Mouse (Mus musculus): ENCODE data around the gene Mospd3. TPM values are rescaled to one million over a fixed set of nuclear protein-coding genes. Genes with fewer than 3 reads are reported as not detected.

The Mospd3 gene
- polyA plus RNA-seq, 1 experiment = 69.9 TPM

GRCm38 (mm10) chr5:137583670-137584169 is 17.1 kb downstream of the Mospd3 start:
- H3K27ac ChIP-seq (ENCODE audit: insufficient read depth, low read depth, low read length) = no peak overlapping the region
- no peak for TF ChIP-seq CTCF (IDR thresholded peaks at IDR 0.05; ENCODE audit: low read depth, low read length)
- no peak for TF ChIP-seq POLR2A (IDR thresholded peaks at IDR 0.05; ENCODE audit: borderline replicate concordance, low read depth, low read length)
- H3K4me3 ChIP-seq (ENCODE audit: insufficient read depth, low read length) = no peak overlapping the region
- H3K4me1 ChIP-seq (ENCODE audit: control insufficient read depth, insufficient read depth, low read length) = no peaks in the 10 kb centered on the region

- no peaks in the 10 kb centered on the region for H3K4me1 ChIP-seq (ENCODE audit: control insufficient read depth, insufficient read depth, low read length)
- H3K4me3 ChIP-seq (ENCODE audit: insufficient read depth, low read length) = no peak overlapping the region
- no peak overlapping the region for H3K27ac ChIP-seq (ENCODE audit: insufficient read depth, low read depth, low read length)
- TF ChIP-seq CTCF (IDR thresholded peaks at IDR 0.05; ENCODE audit: low read depth, low read length) (no peak), POLR2A (IDR thresholded peaks at IDR 0.05; ENCODE audit: borderline replicate concordance, low read depth, low read length) (no peak)
Observed at GRCm38 (mm10) chr5:137582702-137583101, 18.2 kb downstream of the Mospd3 start.

- H3K4me1 ChIP-seq (ENCODE audit: control insufficient read depth, insufficient read depth, low read length) = no peaks in the 10 kb centered on the region
- H3K27ac ChIP-seq (ENCODE audit: insufficient read depth, low read depth, low read length) = no peak overlapping the region
- H3K4me3 ChIP-seq (ENCODE audit: insufficient read depth, low read length) = no peak overlapping the region
- no peak for TF ChIP-seq POLR2A (IDR thresholded peaks at IDR 0.05; ENCODE audit: borderline replicate concordance, low read depth, low read length)
- TF ChIP-seq CTCF (IDR thresholded peaks at IDR 0.05; ENCODE audit: low read depth, low read length) = no peak
Observed at GRCm38 (mm10) chr5:137580246-137580645, 20.6 kb downstream of the Mospd3 start.

DNA sequence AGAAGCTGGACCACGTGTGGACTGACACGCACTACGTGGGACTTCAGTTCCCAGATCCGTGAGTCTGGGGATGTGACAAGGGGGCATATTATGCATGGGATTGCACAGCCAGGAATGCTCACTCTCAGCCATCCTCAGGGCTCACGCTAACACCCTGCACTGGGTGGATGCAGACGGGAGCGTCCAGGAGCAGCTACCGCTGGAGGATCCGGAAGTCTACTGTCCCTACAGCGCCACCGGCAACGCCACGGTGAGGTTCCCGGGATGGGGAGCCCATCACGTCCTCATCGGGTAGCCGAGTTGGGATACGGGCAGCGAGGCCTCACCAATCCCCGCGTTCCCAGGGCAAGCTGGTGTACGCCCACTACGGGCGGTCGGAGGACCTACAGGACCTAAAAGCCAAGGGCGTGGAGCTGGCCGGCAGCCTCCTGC is 26.4 kb downstream of the Mospd3 start:
- TF ChIP-seq CTCF (IDR thresholded peaks at IDR 0.05; ENCODE audit: low read depth, low read length) = no peak
- no peak for TF ChIP-seq POLR2A (IDR thresholded peaks at IDR 0.05; ENCODE audit: borderline replicate concordance, low read depth, low read length)

GRCm38 (mm10) chr5:137570691-137571586 is 29.9 kb downstream of the Mospd3 start:
- TF ChIP-seq POLR2A (IDR thresholded peaks at IDR 0.05; ENCODE audit: borderline replicate concordance, low read depth, low read length) = no peak
- no peak overlapping the region for H3K27ac ChIP-seq (ENCODE audit: insufficient read depth, low read depth, low read length)
- H3K4me3 ChIP-seq (ENCODE audit: insufficient read depth, low read length) = no peak overlapping the region
- peaks cover 14% of the 10 kb centered on the region for H3K4me1 ChIP-seq (ENCODE audit: control insufficient read depth, insufficient read depth, low read length)

More for the DNA sequence above, 26.4 kb downstream of the Mospd3 start:
- Histone ChIP-seq H3K4me3 (ENCODE audit: insufficient read depth, low read length) (no peak overlapping the region), H3K27ac (ENCODE audit: insufficient read depth, low read depth, low read length) (no peak overlapping the region), H3K4me1 (ENCODE audit: control insufficient read depth, insufficient read depth, low read length) (peaks cover 8% of the 10 kb centered on the region)

- Histone ChIP-seq H3K4me3 (ENCODE audit: insufficient read depth, low read length) (no peak overlapping the region), H3K4me1 (ENCODE audit: control insufficient read depth, insufficient read depth, low read length) (peaks cover 14% of the 10 kb centered on the region), H3K27ac (ENCODE audit: insufficient read depth, low read depth, low read length) (no peak overlapping the region)
- TF ChIP-seq POLR2A (IDR thresholded peaks at IDR 0.05; ENCODE audit: borderline replicate concordance, low read depth, low read length) = no peak
- TF ChIP-seq CTCF (IDR thresholded peaks at IDR 0.05; ENCODE audit: low read depth, low read length) = no peak
Observed at GRCm38 (mm10) chr5:137570181-137570580, 30.7 kb downstream of the Mospd3 start.

DNA sequence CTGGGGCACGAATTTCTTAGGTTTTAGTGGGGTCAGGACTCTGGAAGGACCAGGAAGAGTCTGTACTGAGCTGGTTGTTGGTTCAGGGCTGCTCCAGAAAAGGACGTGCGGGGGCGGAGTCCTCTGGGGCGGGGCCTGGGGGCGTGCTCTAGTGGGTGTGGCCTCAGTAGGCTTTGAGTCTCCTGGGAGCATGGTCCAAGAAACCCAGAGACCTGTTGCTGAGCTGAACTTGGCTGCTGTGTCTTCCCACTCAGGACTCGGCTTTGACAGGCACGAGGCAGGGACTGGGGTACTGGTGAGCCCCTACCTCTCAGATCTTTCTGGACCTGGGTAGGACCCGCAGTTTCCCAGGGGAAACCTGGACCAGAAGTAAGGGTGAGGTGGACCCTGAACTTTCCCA is 31.2 kb downstream of the Mospd3 start, which contains the start of gene Tfr2:
Gene Tfr2, plus strand, starts transcription at position 176 of the 400 bp plus-strand sequence.
- no peak within 1 kb of the TSS for H3K4me3 ChIP-seq (ENCODE audit: insufficient read depth, low read length)
- peaks cover 14% of the 10 kb centered on the region for H3K4me1 ChIP-seq (ENCODE audit: control insufficient read depth, insufficient read depth, low read length)
- no peak for TF ChIP-seq POLR2A (IDR thresholded peaks at IDR 0.05; ENCODE audit: borderline replicate concordance, low read depth, low read length)
- TF ChIP-seq CTCF (IDR thresholded peaks at IDR 0.05; ENCODE audit: low read depth, low read length) = no peak
- no peak within 1 kb of the TSS for H3K27ac ChIP-seq (ENCODE audit: insufficient read depth, low read depth, low read length)

GRCm38 (mm10) chr5:137569031-137569430 is 31.8 kb downstream of the Mospd3 start:
- H3K27ac ChIP-seq (ENCODE audit: insufficient read depth, low read depth, low read length) = no peak overlapping the region
- TF ChIP-seq CTCF (IDR thresholded peaks at IDR 0.05; ENCODE audit: low read depth, low read length) = no peak
- TF ChIP-seq POLR2A (IDR thresholded peaks at IDR 0.05; ENCODE audit: borderline replicate concordance, low read depth, low read length) = no peak
- H3K4me1 ChIP-seq (ENCODE audit: control insufficient read depth, insufficient read depth, low read length) = peaks cover 14% of the 10 kb centered on the region
- no peak overlapping the region for H3K4me3 ChIP-seq (ENCODE audit: insufficient read depth, low read length)

GRCm38 (mm10) chr5:137568223-137568798 is 32.5 kb downstream of the Mospd3 start:
- Histone ChIP-seq H3K4me3 (ENCODE audit: insufficient read depth, low read length) (no peak overlapping the region), H3K4me1 (ENCODE audit: control insufficient read depth, insufficient read depth, low read length) (peaks cover 14% of the 10 kb centered on the region), H3K27ac (ENCODE audit: insufficient read depth, low read depth, low read length) (no peak overlapping the region)
- no peak for TF ChIP-seq POLR2A (IDR thresholded peaks at IDR 0.05; ENCODE audit: borderline replicate concordance, low read depth, low read length)
- no peak for TF ChIP-seq CTCF (IDR thresholded peaks at IDR 0.05; ENCODE audit: low read depth, low read length)

DNA sequence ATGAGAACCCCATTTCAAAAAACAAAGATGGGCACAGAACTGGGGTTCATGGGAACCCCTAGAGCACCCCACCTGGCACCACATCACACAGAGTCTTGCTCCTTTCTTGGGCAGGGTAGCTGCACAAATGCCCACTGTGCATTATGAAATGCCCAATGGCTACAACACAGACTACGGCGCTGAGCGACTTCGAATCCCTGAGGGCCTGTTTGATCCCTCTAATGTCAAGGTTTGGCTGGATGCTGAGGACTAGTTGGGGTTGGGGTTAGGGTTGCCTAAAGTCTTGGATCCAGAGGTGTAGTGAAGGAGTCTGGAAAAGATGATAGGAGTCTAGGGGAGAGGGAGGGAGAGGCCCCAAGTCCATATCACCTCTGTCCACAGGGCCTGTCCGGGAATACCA is 34.4 kb downstream of the Mospd3 start:
- no peak overlapping the region for H3K27ac ChIP-seq (ENCODE audit: insufficient read depth, low read depth, low read length)
- H3K4me1 ChIP-seq (ENCODE audit: control insufficient read depth, insufficient read depth, low read length) = peaks cover 18% of the 10 kb centered on the region
- no peak overlapping the region for H3K4me3 ChIP-seq (ENCODE audit: insufficient read depth, low read length)
- TF ChIP-seq CTCF (IDR thresholded peaks at IDR 0.05; ENCODE audit: low read depth, low read length) = no peak
- no peak for TF ChIP-seq POLR2A (IDR thresholded peaks at IDR 0.05; ENCODE audit: borderline replicate concordance, low read depth, low read length)
